Mouse (Mus musculus) spleen, adult 2 months (tissue): ENCODE data around the gene Fxn.

Source experiments
- CTCF ChIP-seq: fragments of 200-500 bp; IDR thresholded peaks from 2 replicates; pipeline ENCODE4 v1.5.1; 2011; ENCODE audit warnings: mild to moderate bottlenecking, inconsistent platforms; ENCODE audit not compliant: insufficient read depth, insufficient read length, insufficient replicate concordance; ENCODE audit errors: extremely low read depth
- POLR2A ChIP-seq: fragments of 200-500 bp; IDR thresholded peaks from 2 replicates; pipeline ENCODE4 v1.6.1; 2011; ENCODE audit warnings: low read depth, low read length, inconsistent platforms

DNA sequence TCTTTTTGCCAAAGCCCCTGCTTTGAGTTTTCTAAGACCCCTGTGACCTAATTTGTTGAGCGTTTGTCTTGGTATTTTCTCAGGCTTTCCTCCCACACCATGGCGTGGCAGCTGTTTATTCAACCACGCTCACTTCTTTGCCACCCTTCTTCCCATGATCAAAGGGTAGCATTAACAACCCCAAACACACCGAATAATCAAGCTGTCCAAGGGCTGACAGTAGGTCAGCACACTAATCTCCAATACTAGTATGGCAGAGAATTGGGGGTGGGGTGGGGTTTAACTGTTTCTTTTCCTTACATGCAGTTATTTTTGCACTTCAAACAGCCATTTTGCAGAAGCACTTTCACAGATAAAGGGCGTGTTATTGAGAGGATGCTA is 21.4 kb upstream of the Fxn start:
- TF ChIP-seq CTCF: no peak
- TF ChIP-seq POLR2A: no peak
